Mouse (Mus musculus): ENCODE measurements at regions not wholly inside any gene's neighbourhood (a gene's known extent, or its start where the extent isn't known, plus 50 kb on each side); places are given as distances from the start of the nearest gene placed in this dataset.

- no peak for TF ChIP-seq GATA1 (IDR thresholded peaks at IDR 0.05; ENCODE audit: borderline replicate concordance, low read length)
- no peak for TF ChIP-seq FLI1 (IDR thresholded peaks at IDR 0.05; ENCODE audit: low read length)
These were observed 624.1 kb downstream of the Rnf144a start for GRCm38 (mm10) chr12:25790956-25791355.

Measured in megakaryocyte, embryonic 14.5 days (primary cell).